Mouse (Mus musculus) frontal cortex, adult 2 months (tissue): ENCODE data around the gene Pigk. TPM values are rescaled to one million over a fixed set of nuclear protein-coding genes. Genes with fewer than 3 reads are reported as not detected.

Experiments used
- DNase-seq, 2 experiments: peaks; one replicate each; pipeline ENCODE4 v3.0.0; 2022; ENCODE audit warnings: low spot score in 1 of 2; ENCODE audit errors: extremely low spot score in 1 of 2
- polyA plus RNA-seq: library from polyadenylated mRNA; depleted of rRNA; stranded (reverse); fragments of >200 nt; gene quantifications from 2 replicates; pipeline ENCODE4 v1.2.3, GENCODE M21; 2012

Pigk gene
- polyA plus RNA-seq, 1 experiment, result 24.5 TPM

GRCm38 (mm10) chr3:152883556-152883955 lies 169.7 kb downstream of the Pigk start:
- DNase-seq, result no peak

- DNase-seq, result no peak
Measured at GRCm38 (mm10) chr3:152886749-152887148, 172.8 kb downstream of the Pigk start.

GRCm38 (mm10) chr3:152888116-152888515 lies 174.2 kb downstream of the Pigk start:
- no peak for DNase-seq

- no peak for DNase-seq
Measured at GRCm38 (mm10) chr3:152894935-152895334, 181.0 kb downstream of the Pigk start.

- DNase-seq, result no peak
Measured at GRCm38 (mm10) chr3:152896111-152896510, 182.2 kb downstream of the Pigk start.

- DNase-seq, result no peak
Measured at GRCm38 (mm10) chr3:152897196-152897595, 183.3 kb downstream of the Pigk start.

GRCm38 (mm10) chr3:152898906-152899305 lies 185.0 kb downstream of the Pigk start:
- no peak for DNase-seq

GRCm38 (mm10) chr3:152905026-152905425 lies 191.1 kb downstream of the Pigk start:
- no peak for DNase-seq

GRCm38 (mm10) chr3:152905800-152906199 lies 191.9 kb downstream of the Pigk start:
- no peak for DNase-seq

- DNase-seq, result peak in 1 of 2 experiments; percentile 50
Measured at GRCm38 (mm10) chr3:152907087-152907486, 193.2 kb downstream of the Pigk start.

GRCm38 (mm10) chr3:152907683-152908082 lies 193.8 kb downstream of the Pigk start:
- DNase-seq, result no peak

- no peak for DNase-seq
Measured at GRCm38 (mm10) chr3:152911578-152911977, 197.7 kb downstream of the Pigk start.

GRCm38 (mm10) chr3:152912216-152913101 lies 198.6 kb downstream of the Pigk start:
- DNase-seq, result no peak

GRCm38 (mm10) chr3:152913150-152913549 lies 199.2 kb downstream of the Pigk start:
- no peak for DNase-seq

GRCm38 (mm10) chr3:152913625-152914024 lies 199.7 kb downstream of the Pigk start:
- DNase-seq, result no peak

GRCm38 (mm10) chr3:152914376-152914775 lies 200.5 kb downstream of the Pigk start:
- DNase-seq, result no peak

- no peak for DNase-seq
Measured at GRCm38 (mm10) chr3:152917579-152917978, 203.7 kb downstream of the Pigk start.

GRCm38 (mm10) chr3:152919101-152919500 lies 205.2 kb downstream of the Pigk start:
- DNase-seq, result no peak

GRCm38 (mm10) chr3:152920365-152920764 lies 206.5 kb downstream of the Pigk start:
- DNase-seq, result peak in 1 of 2 experiments; percentile 55

GRCm38 (mm10) chr3:152923530-152923929 lies 209.6 kb downstream of the Pigk start:
- DNase-seq, result no peak

- no peak for DNase-seq
Measured at GRCm38 (mm10) chr3:152925364-152925763, 211.5 kb downstream of the Pigk start.

GRCm38 (mm10) chr3:152926166-152926565 lies 212.3 kb downstream of the Pigk start:
- no peak for DNase-seq
